Mouse (Mus musculus): ENCODE results near the gene Dclk1.
A peak's percentile ranks its signal among the peaks of the same experiment; 100 is the strongest.
"Not testable (repeated sequence)": the region's sequence is repeated elsewhere in the genome, so short reads cannot be mapped to it uniquely, and the experiment has no call there.

Dclk1 gene

DNA sequence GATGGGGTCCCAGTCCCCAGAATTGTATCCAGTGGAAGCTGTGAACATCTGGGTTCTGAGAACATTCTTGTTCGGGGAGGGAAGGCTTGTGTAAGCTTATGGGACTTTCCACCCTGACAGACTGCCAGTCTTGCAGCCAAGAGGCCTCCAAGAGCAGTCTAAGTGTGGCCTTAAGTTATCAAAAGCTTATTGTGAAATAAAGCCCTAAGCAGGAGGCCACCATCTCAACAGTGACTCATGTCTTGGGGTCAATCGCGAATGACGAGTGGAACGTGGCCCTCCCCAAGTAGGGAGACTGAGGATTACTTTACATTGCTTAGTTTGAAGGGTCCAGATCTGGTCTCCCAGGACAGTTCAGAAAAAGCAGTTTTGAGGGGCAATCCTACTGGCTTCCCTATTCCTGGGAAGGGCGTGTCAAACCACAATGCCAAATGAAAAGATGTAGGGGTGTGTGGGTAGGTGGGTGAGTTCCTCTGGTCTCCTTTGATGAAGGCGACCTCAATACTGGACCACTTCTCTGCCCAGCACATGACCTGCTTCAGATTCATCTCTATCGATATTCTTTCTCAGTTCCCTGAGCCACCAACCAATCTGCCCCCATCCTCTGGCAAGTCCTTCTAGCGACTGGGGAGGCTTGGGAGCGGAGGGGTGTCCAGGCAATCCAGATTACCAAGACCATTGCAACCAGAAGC is at the start of gene Dclk1:
Gene Dclk1, plus strand, starts transcription at position 635 of the 692 bp plus-strand sequence.
- DNase-seq (ENCODE audit: low read depth, low spot score) = no peak

DNA sequence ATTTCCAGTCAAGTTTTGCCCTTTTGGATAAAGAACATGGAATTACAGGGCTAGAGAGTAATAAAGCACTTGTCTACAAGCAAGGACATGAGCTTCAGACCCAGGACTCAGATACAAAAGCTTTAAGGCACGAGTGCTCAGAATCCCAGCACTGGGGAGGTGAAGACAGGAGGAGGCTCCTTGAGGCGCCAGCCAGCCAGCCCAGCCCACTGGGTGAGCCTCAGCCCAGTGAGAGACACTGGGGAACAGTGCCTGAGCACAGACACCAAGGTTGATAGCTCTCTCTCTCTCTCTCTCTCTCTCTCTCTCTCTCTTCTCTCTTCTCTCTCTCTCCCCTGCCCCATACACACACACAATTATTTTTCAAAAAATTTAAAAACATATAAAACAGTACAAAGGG is 48.8 kb upstream of the Dclk1 start:
- no peak for DNase-seq (ENCODE audit: low read depth, low spot score)

DNA sequence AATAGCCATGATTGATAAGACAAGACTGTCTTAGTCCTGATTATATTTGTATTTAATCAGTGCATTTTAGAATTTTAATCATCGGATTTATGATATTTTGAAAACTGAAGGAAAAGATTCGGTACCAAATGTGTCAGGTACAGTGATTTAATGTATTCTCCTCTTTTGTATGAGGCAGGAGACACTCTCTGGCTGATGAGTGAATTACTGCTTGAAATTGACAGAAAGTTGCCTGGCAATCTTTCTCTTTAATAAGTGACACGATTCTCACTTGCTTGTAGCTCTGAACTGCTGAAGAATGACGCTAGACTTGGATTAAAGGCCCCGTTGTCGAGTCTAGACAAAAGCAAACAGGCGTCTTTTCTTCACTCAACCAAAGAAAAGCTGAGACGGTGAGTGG is 47.4 kb upstream of the Dclk1 start:
- DNase-seq (ENCODE audit: low read depth, low spot score) = no peak

DNA sequence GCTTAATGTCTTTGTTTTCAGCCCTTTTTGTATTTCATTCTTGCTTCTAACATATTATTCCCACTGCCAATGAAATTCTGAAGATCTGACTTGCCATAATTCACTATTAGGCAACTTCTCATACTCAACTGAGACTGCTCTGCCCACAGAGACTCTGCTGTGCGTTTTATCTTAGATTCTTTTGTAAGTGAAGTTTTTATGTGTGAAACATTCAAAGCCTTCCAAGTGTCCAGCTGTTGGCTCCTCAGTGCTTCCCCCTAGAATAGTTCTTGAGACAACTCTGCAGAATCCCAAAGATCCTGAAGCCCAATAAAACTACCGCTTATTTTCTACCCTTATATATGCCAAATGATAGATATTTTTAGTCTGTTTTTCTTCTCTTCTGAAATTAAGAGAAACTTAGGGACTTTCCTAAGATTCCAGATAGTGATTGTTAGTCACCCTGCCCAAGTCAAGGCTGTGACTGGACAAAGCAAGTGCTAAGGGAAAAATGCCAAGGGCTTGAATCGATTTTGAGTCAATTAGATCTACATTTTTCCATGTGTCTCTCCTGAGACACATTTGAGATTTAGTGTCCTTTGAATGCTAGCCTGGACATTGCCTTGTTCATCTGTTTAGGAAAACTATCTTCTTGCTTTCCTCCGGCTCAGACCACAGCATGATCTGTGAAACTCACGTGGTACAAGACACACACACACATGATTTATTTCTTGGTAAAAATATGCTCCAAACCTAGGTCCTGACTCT is 46.4 kb upstream of the Dclk1 start:
- no peak for DNase-seq (ENCODE audit: low read depth, low spot score)

DNA sequence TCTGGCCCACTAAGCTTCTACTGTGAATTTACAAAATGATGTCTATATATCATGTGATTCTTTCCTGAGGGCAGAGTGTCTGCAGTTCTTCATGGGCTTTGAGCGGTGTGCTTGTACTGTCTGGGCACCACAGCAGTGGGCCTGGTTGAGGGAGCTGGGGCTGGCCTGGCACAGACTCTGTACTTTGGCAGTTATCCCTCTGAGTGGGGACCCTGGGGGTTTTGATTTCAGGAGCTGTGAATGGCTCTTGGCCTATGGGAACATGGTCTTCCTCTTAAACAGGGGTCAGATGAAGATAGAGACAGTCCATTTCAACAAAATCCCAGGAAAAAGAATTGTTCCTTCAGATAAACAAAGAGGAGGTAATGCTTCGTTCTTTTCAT is 45.8 kb upstream of the Dclk1 start:
- no peak for DNase-seq (ENCODE audit: low read depth, low spot score)

DNA sequence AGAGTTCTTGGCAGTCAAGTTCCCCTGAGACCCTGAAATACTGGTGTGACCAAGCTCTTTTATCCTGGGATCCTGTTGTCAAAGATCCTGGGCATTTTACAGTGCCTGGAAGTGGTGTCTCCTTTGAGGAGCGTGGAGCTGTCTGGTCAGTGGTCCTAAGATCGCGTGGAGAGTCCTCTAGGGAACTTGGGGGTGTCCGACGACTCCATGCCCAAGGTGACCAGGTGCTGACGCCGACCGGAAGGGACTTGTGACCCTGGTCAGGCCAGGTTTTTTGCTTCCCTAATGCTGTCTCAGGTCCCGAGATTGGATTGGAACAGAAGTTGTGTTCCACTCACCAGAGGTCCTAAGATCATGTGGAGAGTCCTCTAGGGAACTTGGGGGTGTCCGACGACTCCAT is 38.5 kb upstream of the Dclk1 start:
- DNase-seq (ENCODE audit: low read depth, low spot score) = not testable (repeated sequence)

DNA sequence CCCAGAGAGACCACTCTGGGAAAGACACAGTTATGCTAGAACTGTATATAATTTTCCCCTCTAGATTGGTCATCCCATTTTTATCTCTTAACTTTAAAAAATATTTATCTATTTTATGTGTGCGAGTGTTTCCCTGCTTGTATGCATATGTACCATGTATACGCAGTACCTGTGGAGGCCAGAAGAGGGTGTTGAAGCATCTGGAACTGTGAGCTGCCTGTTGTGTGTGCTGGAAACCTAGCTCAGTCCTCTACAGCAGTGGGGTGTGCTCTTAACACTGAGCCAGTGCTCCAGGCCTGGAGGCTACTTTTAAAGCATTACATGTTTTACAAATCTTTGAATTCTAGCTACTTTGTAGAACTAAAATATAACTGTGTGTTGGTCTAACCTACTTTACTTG is 35.8 kb upstream of the Dclk1 start:
- DNase-seq (ENCODE audit: low read depth, low spot score) = no peak

DNA sequence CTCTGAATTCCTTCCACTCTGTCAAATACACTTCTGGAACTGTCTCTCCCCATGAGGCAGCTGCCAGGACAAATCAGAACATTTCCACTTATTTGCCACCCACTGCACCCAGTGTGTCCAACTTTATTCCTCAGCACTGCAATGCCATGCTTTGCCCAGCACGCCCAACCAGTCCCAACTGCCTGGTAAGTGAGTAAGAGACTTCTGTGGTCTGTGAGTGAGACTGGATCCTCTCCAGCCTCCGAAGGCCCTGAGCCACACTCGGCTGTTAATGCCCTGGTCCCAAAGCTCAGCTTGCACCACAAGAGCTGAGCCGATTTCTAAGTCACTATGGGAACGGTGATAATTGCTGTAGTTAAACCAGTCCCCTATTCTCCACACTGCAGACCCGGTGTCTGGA is 34.5 kb upstream of the Dclk1 start:
- no peak for DNase-seq (ENCODE audit: low read depth, low spot score)

DNA sequence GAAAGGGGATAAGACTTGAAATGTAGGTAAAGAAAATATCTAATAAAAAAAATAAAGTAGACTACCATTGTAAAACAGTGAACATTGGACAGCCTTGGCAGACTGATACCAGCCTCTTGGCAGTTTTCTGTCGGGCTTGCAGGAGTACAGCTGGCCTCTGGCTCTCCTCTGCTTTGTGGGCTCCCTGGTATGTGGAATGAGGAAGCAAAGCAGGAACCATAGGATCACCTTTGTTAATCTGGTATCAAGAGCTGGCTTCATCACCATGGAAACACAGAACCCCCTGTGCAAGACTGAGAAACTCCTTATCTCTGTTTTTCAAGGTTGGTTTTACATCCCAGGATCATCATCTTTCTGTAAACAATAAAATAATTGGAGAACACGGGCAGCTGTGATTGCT is 29.9 kb upstream of the Dclk1 start:
- no peak for DNase-seq (ENCODE audit: low read depth, low spot score)

DNA sequence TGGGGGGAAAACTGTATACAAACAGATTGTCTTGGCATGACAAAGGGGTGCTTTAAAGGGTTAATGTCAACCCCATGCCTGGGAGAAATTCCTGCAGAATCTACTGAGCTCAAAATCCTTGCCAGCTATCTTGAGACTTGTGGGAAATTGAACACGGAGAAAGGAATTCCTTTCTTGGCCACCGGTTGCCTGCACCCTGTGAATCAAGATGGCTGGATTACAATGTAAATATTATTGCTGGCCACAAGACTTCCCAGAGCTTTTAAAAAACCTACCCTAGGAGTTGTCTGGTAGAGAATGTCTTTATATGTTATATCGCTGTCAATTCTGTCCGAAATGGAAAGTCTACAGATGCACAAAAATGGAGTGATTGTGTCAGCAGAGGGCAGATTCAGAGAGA is 28.4 kb upstream of the Dclk1 start:
- DNase-seq (ENCODE audit: low read depth, low spot score) = no peak

DNA sequence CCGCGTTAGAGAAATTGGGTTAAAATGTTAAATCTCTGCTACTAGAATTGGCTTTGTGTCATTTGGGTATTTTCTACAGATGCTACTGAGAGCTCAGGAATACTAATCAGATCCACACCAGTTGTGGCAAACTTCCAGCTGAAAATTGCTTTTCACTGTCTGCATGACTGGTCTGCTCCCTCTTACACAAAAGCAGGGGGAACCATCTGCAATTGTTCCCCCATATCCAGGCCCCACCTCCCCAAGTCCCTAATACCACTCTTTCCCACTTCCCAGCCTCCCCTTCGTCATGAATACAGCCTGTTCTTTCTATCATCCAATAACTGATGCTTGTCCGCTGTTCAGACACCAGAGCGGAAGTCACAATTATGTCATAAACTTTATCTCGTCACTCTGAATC is 27.8 kb upstream of the Dclk1 start:
- peak; percentile 36 for DNase-seq (ENCODE audit: low read depth, low spot score)

DNA sequence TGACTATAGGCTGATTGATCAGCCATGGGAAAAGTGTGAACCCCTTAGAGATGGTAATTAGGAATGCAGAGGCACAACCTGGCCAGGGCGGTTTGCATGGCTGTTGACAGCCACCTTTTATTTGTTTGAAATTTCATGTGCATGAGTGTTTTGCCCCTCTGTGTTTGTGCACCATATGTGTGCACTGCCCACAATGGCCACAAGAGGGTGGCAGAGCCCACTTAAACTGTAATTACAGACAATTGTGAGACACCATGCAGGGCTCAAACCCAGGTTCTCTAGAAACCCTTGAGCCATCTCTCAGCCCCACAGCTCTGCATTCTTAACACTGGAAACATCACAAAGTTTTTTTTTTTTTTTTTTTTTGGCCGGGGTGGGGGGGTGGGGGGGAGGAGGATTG is 19.7 kb upstream of the Dclk1 start:
- DNase-seq (ENCODE audit: low read depth, low spot score) = no peak

DNA sequence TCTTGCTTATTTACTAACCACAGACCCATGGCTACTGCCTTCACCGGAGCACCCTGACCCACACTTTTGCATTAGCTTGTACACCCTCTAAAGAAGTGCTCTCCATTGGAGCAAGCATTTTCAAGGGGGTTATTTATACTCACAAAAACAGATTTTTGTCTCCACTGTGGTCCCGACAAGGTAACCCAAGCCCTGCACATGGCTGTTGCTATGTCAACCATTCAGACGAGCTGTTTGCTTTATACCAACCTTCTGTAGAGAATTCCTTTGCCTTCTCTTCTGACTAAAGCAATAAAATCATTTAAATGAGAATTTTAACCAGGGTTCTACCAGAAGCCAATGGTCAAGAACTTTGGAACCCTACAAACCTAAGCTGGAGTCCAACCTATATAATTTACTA is 18.3 kb upstream of the Dclk1 start:
- no peak for DNase-seq (ENCODE audit: low read depth, low spot score)

DNA sequence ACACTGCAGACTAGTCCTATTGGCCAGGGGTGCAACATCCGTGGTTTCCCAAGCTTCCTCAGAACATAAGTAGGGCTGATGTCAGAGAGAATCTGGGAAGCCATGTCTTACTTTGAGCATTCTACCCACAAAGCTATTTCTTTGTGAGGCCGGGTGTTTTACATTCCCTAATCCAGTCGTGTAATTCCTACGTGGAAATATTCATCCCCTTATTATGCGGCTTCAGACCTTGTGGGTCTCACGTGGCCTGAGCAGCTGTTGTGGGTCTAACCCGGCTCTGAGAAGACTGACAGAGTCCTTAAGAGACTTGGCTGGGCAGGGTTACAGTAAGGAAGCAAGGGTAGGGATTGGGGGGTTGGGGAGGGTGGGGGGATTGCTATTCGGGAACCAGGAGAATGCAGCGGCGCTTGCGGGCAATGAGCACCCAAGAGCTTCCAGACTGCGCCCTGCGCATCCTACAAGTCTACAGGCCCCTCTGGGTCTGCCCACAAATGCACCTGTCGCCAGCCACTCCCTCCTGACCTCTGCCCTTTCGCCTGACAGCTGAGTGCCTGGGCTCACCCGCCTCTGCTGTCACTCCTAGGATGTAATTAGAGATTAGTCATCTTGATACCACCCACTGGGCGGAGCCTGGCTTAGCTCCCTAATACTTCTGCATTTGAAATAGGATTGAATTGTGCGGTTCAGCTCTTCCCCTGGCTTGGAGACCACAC is 15.5 kb upstream of the Dclk1 start:
- DNase-seq (ENCODE audit: low read depth, low spot score) = no peak

DNA sequence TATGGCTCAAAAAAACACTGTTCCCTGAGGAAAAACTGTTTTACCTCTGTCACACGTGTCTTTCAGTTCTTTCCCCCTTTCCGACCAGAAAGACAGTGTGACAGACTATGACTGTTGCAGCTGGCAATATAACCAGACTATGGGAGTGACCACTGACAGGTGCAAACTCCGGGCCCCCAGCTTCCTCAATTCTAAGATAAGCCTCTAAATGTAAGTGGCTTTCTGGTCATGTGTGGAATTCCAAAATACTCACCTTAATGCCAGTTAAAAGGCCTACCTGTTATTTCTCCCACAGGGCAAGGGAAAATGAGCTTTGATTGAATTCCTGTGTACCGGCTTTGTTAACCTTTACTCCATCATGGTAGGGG is 15.0 kb upstream of the Dclk1 start:
- no peak for DNase-seq (ENCODE audit: low read depth, low spot score)

DNA sequence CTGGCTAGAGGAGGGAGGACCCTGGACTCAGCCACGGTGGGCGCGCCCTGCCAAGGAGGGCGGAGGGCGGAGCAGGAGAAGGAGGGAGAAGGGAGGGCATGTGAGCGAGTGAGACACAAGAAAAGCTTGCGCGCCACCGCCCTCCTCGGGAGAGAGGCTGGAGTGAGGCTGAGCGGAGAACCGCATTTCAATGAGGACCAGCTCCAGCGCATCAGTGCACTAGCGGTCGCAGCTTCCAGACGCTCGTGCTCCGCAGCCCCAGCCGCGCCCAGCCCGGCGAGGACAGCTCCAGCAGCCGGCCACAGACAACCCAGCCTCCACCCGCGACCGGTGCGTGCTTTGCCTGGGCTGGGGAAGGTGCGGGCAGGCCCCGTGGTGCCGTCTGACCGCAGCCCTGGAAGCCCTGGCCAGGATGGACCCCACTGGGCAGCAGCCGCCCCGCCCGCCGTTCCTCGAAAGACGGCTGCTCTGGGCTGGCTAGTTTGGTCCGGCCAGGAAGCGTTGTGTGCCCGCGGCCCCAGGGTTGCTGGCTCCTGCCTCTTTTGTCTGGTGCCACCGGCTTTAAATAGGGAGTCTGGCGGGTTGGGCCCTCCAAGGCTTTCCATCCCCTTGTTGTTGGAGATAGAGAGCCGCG is 375 bp downstream of the Dclk1 start:
- DNase-seq (ENCODE audit: low read depth, low spot score) = peak; percentile 81

DNA sequence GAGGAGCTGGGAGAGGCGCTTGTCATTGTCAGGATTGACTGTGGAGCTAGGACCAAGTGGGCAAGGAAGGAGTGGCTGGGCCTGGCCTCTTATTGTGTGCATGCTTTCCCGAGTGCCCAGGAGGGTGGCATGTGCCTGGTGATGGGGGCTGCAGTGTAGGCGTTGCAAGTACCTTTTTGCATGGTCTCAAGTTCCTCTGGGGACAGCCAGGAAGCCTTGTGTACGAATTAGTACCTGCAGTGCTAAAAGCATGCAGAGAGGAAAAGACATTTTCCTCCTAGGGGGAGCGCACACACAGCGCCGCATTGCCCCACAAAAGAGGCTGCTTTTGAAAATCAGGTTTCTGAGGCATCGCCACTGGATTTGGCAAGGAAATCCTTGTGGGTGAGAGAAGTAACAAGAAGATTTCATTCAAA is 900 bp downstream of the Dclk1 start:
- peak; percentile 37 for DNase-seq (ENCODE audit: low read depth, low spot score)

DNA sequence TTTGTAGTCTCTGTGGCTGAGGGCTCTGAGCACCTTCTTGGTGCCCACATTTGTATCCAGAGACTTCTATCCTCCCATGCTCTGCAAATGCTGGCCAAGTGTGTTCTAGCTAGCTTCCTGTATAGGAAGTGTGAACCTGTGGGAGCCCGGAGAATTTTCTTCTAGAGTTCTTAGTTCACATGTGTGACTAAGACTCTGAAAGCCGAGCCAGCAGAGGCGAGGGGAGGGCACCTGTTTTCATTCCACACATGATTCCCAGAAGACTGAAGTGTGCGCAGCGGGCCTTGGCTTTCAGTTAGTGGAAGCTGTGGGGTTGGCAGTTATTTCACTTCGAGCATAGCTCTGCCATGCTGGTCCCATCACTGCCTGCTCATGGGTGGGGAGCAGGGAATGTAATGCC is 1.9 kb downstream of the Dclk1 start:
- DNase-seq (ENCODE audit: low read depth, low spot score) = no peak

DNA sequence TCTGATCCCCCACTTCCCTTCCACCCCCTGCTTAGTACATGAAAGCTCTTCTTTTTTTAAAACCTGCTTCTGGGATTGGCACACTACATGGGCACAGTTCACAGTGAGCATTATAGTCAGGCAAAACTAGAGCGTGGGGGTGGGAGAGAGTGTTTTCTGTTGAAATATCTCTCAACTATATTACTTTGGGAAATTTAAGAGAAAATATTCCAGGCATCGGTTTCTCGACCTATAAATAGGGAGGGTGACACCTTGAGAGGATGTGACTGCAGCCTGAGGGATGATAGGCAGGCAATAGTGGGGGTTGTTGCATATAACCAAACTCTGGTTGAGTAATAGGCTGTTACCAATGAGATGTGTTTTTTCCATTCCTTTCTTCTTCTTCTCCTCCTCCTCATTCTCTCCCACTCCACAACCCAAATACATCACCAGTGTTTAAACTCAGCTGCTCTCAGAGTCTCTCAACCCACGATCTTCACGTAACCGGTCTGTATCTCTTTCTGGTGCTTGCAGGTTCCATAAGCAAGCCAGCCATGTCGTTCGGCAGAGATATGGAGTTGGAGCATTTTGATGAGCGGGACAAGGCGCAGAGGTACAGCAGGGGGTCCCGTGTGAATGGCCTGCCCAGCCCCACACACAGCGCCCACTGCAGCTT is 4.6 kb downstream of the Dclk1 start:
- no peak for DNase-seq (ENCODE audit: low read depth, low spot score)

DNA sequence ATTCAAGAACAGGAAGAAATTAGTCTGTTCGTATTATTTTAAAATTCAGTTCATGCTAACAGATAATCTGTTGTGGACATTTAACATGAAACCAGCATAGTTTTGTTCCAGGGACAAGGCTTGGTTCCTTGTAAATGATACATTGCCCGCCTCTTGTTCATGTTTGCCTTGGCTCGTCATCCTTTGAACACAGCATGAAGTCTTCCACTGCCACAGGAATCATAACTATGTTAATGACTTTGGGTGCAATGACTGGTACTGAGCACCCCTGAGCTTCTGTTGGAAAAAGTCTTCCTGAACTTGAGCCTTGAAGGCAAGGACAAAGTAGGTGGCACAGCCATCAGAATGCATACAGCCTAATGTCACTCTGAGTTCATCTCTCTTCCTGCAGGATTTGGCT is 5.9 kb downstream of the Dclk1 start:
- no peak for DNase-seq (ENCODE audit: low read depth, low spot score)

DNA sequence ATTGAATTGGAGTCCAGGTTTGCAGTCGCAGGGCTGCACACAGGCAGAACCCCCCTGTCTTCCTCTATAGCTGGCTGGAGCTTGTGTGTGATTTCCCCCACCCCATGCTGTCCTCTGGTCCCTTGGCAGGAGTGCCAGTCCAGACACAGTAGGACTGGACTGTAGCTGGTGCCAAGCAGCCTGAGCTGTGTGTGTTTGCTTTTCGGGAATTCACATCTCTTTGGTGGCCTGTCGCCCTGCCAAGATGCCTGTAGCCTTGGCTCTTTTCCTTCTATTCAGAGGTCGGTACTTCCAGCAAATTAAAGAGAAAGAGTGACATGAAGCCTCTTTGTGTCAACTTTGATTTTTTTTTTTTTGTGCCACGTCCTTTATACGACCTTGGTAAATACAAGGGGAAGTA is 6.3 kb downstream of the Dclk1 start:
- peak; percentile 40 for DNase-seq (ENCODE audit: low read depth, low spot score)

DNA sequence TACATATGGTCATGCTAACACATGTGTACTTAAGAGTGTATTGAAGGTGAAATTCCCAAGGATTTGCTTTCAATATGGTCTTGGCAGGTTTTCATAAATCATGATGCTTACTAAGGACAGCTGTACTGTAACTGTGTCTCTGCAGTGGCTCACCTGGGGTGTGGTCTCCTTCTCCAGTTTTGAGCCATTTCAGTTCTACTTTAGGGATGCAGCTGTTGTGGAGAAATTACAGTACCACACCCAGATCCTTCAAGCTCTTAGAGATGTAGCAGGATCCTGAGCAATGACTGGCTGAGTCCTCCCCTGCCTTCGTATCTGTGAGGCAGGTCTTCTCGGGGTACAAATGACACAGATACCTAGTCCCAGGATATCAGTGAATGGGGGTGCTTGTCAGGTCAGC is 8.5 kb downstream of the Dclk1 start:
- DNase-seq (ENCODE audit: low read depth, low spot score) = no peak
